Mouse (Mus musculus) 3134 (cell line): ENCODE data around the gene Doc2g.
"Not testable (repeated sequence)": the region's sequence is repeated elsewhere in the genome, so short reads cannot be mapped to it uniquely, and the experiment has no call there.

Experiments
- DNase-seq: peaks from one replicate; pipeline ENCODE4 v3.0.0-alpha.2; 2011; ENCODE audit warnings: low spot score; ENCODE audit not compliant: insufficient read length; ENCODE audit errors: extremely low read depth

The Doc2g gene

DNA sequence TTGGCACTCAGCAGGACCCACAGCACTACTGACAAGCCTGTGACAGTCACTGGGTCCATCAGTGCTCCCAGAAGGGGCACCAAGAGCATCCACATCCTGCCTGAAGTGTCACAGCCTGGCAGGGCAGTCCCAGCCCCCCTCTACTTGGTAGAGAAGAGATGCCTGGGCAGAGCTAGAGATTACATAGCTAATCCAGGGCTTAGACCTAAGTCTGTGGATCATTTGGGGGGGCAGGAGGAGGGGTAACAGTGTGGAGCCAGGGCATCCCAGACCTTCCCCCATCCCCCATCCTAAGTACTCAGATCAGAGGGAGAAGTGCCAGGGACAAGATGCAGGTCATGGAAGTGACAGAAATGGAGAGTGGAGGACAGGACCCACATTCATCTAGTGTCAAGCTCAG is 11.7 kb downstream of the Doc2g start:
- DNase-seq: no peak

DNA sequence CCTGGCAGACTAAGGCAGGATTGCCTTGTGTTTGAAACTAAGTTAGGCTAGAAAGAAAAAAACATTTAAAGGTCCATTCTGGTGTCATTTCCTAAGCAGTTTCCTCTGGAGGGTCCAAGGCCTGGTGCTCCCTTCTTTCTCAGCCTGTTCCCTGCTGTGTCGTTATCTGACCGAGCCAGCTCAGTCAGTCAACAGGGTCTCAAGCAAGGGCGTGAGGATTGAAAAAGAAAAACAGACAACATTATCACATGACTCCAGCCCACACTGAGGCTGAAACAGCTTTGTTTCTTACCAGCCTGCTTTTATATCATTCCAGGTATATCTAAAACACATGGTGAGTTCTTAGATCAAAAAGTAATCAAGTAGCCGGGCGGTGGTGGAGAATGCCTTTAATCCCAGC is 12.5 kb downstream of the Doc2g start:
- no peak for DNase-seq

DNA sequence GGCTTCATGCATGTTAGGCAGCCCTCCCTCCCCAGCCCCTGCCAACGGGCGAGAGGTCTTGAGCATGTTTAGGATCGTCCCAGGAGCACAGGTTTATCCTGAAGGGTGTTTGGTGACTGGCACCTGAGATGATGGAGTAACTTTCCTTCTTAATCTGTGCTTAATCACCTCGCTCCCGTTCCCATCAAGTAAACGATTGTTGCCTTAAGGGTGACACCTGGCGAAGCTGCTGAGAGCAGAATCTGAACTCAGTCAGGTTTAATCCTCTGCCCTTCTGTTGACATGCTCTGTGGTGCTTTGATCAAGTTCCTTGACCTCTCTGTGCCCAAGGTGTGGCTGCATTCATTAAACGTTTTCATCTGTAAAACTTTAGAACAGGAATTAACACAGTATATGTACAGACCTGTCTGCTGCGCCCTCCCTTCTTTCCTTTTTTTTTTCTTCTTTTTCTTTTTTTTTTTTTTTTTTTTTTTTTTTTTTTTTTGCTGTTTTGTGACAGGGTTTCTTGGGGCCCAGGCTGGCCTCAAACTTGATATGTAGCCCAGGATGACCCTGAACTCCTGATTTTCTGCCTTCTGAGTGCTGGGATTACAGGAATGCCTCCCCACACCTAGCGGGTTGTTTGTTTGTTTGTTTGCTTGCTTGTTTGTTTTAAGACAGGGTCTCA is 14.9 kb downstream of the Doc2g start:
- no peak for DNase-seq

DNA sequence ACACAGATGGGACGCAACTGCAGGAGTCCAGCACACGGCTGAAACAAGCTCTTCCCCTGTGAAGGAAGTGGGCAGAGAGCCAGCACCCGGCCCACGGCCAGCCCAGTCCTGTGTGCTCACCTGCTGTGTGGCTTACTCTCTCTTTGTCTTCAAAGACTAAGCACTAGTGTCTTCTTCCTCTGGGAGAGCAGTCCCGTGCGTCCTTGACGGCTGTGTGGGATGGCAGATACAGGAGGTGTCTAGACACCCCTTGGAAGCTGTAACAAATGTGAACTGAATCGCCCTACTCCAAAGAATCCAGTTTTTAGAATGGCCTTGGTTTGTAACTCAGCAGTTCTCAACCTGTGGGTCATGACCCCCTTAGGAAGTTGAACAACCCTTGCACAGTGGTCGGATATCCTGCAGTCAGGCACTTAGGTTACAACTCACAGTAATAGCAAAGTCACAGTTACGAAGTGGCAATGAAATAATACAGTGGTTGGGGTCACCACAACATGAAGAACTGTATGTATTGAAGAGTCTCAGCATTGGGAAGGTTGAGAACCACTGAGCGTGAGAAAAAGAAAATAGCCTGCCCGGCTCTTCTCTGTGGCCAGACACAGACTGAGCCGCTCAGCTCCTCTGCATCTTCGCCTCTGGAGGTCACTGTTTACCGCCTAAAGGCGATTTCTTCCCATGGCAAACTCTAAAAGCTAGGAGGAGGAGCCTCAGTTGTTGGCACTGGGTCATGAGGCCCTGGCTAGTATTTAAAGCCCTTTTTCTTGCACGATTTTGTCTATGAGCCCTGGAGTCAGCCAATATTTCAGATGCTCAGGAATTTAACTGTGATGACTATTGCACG is 15.8 kb downstream of the Doc2g start:
- peak; percentile 56 for DNase-seq

DNA sequence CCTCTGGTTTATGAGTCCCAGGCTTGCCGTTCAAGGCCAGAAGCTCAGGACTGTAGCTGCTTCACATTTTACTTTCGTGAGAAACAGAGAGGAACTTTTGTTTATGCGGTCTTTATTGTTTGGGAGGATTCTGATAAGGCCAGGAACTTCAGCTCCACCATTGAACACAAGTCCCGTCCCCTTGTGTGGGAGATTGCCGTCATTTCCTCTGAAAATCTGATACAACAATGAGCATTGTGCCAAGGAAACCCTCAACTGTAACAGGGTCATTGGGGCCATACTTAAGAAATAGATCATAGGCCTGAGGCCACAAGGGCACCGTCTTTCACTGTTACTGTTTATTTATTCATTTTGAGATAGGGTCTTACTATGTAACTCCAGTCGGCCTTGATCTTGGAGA is 20.1 kb downstream of the Doc2g start:
- DNase-seq: no peak

DNA sequence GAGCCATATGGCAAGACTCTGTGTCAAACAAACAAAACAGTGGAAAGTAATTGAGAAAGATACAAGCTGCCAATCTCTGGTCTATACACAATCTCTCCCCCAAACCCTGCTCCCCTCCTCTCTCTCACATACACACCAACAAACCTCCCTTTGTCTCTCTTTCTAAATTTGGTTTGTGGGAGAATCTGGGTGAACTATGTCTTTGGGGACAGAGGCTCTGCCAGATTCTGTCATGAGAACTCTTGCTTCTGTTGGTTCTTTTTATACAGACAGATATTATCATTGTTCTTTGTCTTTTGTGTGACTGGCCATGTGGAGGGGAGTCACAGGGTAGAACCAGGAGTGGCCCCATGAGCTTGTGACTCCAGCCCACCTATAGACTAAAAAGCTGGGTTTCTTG is 24.5 kb downstream of the Doc2g start:
- DNase-seq: no peak

DNA sequence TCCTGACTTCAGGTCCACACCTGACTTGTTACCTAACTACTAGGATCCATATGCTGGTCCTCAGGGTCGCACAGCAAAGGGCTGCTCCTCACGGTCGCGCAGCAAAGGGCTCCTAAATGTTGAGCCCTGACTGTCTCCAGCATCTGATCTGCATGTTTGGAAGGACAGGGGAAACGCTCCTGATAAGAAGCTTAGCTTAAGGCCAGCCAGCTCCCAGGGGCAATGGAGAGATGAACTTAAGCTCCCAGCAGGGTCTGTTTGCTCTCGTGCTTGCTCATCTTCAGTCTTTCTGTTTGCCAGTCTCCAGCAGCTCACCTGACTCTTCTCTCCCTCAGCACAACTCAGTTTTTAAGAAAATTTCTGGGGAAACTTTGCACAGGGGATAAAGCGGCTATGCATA is 29.6 kb downstream of the Doc2g start:
- no peak for DNase-seq

DNA sequence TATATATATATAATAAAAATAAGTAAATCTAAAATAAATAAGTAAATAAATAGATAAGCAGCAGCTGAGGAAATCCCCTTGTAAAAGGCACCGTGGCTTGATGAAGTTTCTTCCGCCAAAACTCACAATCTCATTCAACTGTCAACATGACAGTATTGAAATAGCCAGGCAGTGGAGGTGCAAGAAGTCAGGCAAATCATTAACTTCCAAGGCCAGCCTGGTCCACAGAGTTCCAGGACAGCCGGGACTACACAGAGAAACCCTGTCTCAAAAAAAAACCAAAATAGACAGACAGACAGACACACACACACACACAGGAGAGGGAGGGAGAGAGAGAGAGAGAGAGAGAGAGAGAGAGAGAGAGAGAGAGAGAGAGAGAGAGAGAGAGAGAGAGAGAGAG is 30.2 kb downstream of the Doc2g start:
- DNase-seq: no peak

DNA sequence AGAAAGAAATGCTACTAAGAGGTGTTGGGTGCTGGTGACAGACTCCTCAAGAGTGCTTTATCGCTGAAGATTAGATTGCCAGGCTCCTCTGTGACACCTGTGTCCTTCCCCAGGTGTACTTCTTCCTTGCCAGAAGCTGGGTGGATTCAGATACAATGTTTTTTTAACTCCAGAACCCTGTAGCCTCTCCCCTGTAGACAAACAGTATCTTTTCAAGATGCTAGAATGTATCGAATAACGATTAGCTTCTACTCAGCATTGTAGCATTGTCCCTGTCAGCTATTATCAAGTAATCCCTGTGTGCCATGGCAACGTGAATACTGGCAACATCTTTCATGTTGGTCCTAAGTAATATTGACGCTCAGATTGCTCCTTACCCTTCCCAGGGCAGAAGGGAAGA is 30.6 kb downstream of the Doc2g start:
- DNase-seq: no peak

DNA sequence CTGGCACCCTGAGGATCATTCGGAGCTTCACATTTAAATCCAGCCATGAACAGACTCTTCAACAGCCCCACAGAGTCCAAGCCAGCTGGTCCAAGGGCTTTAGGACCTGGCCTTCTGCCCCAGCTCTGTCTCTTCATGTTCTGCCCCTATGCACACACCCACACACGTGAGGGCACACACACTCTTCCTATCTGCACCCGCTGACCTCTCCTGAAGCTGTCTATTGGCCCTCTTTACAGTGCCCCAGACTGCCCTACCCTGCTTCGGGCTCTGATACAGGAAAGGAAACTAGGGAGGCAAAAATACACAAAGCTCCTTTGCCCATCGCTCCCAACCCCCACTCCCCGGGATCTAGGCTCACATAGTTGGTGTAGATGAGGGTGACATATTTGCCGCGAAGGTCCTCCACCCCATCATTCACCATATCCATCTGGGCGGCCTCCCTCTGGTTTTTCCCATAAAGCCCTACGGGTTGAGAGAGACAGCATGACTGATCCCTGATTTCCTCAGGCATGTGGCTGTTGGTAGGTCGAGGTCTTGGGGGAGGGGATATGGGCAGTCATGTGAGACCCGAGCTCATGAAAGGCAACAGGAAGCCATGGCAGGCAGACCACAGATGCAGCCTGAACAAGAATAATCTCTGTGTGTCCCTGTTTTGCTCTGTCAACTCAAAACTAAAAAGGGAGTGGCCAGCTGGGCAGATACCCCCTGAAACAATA is 33.4 kb downstream of the Doc2g start:
- DNase-seq: no peak

DNA sequence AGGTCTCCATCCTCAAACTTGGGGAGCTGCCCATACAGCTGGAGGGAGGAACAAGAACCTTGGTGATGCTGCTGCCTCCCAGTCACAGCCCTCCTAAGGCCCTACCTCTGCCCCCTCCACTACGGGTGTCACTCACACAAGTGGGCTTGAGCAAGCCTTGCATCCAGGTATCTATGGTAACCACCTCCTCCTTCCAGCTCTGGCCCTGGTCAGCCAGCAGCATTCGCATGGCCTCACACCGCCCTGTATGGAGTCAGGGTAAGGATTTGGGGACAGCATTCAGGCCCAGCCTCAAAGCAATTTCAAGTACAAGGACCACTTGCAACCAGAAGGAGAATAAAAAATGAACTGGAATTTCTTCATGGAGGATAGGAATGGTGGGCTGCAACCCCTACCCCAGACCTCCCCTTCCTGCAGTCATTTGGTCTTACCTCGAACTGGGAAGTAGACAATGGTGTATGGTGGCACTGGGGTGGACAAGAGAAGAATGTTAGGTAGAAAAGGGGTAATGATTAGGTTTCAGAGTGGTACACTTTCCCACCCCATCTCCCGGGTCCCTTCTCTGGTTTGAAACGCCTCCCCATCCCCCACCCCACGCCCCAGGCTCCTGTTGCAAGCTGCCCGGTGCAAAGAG is 34.2 kb downstream of the Doc2g start:
- not testable (repeated sequence) for DNase-seq

DNA sequence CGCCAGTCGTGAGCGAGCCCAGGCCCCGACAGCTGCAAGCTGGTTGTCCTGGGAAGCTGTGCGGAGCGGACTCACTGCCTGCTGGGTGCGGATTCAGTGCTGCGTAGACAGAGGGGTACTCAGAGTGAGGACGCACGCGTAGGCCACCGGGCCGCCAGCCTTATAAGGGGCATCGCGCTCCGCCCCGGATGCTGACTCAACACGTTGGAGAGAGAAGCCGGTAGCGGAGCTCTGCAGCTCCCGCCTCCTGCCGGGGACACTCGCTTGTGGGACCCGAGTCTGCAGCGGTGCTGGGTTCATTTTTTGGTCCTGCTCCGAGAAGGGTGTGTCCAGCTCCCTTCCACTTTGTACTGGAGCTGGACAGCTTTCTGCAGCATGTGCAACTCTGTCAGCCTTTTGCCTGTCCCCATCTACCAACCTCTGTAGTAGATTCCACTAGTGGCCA is 34.7 kb downstream of the Doc2g start, which contains the start of gene Gstp1:
Gstp1 (minus strand) TSS at position 198 of the 445 bp plus-strand sequence.
- DNase-seq: peak; percentile 93

DNA sequence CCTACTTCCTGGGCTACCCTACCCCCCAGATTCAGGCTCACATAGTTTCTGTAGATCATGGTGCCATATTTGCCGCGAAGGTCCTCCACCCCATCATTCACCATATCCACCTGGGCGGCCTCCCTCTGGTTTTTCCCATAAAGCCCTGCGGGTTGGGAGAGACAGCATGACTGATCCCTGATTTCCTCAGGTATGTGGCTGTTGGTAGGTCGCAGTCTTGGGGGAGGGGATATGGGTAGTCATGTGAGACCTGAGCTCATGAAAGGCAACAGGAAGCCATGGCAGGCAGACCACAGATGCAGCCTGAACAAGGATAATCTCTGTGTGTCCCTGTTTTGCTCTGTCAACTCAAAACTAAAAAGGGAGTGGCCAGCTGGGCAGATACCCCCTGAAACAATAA is 37.8 kb downstream of the Doc2g start:
- not testable (repeated sequence) for DNase-seq

DNA sequence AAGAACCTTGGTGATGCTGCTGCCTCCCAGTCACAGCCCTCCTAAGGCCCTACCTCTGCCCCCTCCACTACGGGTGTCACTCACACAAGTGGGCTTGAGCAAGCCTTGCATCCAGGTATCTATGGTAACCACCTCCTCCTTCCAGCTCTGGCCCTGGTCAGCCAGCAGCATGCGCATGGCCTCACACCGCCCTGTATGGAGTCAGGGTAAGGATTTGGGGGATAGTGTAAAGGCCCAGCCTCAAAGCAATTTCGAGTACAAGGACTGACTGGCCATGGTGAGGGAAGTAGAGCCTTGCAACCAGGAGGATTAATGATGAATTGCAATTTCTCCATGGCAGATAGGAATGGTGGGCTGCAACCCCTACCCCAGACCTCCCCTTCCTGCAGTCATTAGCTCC is 38.4 kb downstream of the Doc2g start:
- DNase-seq: not testable (repeated sequence)

DNA sequence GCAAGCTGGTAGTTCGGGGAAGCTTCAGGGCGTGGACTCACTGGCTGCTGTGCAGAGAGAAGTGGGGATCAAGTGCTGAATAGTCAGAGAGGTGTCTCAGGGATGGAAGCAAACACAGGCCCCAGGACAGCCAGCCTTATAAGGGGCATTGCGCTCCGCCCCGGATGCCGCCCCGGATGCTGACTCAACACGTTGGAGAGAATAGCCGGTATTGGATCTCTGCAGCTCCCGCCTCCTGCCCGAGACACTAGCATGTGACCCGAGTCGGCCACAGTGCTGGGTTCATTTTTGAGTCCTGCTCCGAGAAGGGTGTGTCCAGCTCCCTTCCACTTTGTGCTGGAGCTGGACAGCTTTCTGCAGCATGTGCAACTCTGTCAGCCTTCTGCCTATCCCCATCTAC is 39.0 kb downstream of the Doc2g start:
- DNase-seq: no peak

DNA sequence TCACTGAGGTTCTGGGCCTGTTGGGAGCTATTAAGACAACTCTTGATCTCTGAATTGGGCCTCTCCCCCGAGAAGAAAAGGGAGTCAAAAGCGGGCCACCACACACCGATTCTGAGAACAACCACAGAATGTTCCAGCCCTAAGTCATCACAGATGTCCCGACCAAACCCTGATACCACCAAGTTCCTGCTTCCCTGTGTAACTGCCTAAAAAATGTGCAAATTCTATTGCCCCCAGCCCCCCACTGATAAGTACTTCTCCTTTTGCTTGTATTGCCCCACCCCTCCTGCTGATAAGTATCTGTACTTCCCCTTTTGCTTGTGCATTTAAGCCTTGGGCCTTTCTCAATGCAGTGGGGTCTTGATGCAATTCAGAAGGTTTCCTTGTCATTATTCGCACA is 41.0 kb downstream of the Doc2g start:
- DNase-seq: not testable (repeated sequence)

DNA sequence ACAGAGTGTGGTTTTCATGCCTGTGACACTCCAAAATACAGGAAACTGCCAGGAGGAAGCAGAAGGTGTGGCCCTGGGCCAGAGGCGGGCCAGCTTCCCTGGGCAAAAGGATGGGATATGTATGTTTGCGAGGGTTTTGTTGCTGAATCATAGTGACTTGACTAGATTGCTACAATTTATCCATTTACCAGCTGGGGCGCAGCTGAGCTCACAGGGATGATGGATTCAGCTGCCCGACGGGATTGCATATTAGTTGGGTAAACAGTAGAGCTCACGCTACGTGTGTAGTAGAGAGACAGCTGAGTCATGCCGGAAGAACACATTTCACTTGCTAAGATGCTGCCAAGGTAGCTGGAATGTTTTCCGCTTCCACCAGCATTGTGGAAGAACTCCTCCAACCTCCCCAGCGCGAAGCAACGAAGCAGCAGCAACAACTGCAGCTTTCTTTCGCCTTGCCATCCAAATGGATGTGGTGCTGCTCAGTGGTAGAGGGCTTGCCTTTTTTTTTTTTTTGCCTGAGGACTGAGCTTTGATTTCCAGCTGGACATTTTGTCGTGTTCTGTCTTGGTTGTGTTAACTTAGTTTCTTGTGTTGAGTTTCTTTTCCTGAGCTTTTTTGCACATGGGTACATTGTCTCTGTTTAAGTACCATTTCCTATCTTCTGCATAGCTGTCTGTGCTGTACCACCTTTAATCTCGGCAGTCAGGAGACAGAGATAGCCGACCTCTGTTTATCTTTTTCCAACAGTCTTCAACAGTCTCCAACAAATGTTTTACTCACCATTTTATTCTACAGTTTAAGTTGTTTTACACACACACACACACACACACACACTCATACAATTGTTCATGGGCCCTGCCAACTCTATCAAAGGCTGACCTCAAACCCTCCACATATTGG is 43.1 kb downstream of the Doc2g start, which contains the start of gene Gstp2:
Gstp2 (minus strand) TSS at position 58 of the 900 bp plus-strand sequence.
- peak; percentile 87 for DNase-seq

DNA sequence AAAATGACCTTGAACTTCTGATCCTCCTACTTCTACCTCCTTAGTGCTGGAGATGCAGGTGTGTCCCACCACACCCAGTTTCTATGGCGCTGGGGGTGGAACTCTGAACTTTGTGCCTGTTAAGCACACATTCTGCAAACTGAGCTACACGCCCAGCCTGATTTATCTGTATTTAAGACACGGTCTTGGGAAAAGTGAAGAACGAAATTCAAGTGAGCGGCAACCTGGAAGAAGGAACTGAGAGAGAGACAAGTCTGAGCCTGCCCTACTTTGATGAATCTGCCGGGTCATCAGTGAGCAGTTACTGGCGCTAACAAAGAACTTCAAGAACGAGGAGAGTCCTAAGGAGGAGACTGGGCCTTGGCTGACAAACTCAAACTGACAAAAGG is 43.7 kb downstream of the Doc2g start:
- DNase-seq: no peak

DNA sequence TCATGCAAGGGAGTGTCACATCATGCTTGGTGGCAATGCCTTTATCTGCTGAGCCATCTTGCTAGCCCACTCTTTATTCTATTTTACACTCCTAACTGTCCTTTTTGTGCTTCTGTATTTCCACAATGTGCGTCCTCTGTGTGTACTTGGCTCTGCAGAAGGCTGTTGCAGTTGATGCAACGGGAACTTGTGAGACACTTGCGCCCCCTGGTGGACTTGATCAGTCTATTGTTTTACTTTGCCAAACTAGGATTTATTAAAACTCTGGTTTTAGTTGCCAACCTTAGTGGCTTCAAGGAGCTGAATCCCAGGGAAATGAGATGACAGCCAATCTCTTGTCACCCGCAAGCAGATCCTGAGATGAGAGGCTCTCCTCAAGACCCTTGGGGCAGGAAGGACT is 44.7 kb downstream of the Doc2g start:
- DNase-seq: peak; percentile 37

DNA sequence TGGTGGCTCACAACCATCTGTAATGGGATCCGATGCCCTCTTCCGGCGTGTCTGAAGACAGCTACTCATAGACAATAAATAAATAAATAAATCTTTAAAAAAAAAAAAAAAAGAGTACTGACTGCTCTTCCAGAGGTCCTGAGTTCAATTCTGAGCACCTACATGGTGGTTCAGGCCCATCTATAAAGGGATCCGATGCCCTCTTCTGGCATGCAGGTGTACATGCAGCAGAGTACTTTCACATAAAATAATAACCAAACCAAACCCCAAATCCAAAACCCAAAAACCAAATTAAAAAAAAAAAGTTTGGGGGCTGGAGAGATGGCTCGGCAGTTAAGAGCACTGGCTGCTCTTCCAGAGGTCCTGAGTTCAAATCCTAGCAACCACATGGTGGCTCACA is 46.0 kb downstream of the Doc2g start:
- DNase-seq: not testable (repeated sequence)
